Mouse (Mus musculus): ENCODE data around the gene Tmprss9. TPM values are rescaled to one million over a fixed set of nuclear protein-coding genes. Genes with fewer than 3 reads are reported as not detected.

Tmprss9 gene
- polyA plus RNA-seq, 1 experiment from 2014 or later: 0.07 TPM

DNA sequence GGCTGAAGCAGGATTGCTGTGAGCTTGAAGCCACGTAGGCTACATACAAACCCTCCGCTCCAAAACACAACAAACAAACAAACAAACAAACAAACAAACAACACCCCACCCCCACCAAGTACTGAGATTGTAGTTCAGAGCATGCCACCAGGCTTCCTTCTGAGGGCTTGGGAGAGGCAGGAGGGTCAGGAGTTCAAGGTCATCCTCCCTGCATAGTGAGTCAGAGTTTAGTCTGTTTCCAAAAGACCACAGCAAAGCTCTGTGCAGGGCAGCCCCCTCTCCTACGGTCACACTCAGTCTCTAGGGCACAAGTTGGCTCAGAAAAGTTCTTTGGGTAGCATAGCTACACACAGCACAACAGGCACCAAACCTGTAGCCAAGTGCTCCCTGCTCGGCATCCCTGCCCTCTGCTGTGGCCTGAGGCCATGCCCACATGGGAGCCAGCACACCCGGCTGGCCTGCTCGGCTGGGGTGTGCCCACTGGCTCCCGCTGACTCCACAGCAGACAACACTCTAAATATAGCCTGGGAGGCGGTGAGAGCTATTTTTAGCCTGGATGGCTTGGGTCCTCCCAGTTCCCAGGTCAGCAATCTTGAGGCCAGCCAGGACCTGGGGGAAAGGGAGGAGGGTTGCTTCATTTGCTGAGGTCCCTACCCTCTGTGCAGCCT, 68.8 kb downstream of the Tmprss9 start:
- Histone ChIP-seq H3K4me1 (peaks cover 83% of the 10 kb centered on the region), H3K4me2 (peak overlapping the region; percentile 72)
- peak; percentile 44 for ATAC-seq (ENCODE audit: extremely low read depth, insufficient number of reproducible peaks, low FRiP score, low TSS enrichment)

DNA sequence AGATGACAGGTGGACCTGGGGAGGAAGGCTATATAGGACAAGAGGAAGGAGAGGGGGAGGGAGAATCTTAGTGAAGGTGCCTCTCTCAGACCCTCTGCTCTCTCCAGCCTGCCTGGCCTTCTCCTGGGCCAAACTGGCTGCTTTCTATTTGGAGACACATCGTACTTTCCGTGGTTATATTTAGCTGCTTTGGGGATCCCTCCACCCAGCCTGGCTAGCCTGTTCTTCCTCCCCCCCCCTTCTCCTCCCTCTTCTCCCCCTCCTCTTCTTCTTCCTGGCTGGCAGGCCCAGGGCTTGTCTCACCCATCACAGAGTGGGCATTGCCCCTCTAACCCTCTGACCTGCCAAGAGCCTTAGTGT, 69.3 kb downstream of the Tmprss9 start:
- WGBS: 19% methylated on average over 2 of the region's 2 CpGs
- H3K9ac ChIP-seq: peak overlapping the region; percentile 86
- H3K4me2 ChIP-seq: peak overlapping the region; percentile 72
- H3K27me3 ChIP-seq (replicated peaks): 0 out of 2 replicates have a peak, but pooled peaks cover 9% of the 10 kb centered on the region
- H3K4me1 ChIP-seq: peaks cover 78% of the 10 kb centered on the region
- H3K27ac ChIP-seq (replicated peaks): peak overlapping the region; percentile 99
- peak overlapping the region; percentile 42; the same call in 1 of the 2 replicates for H3K4me3 ChIP-seq
- no peaks in the 10 kb centered on the region for H3K36me3 ChIP-seq
- H3K9me3 ChIP-seq: no peaks in the 10 kb centered on the region
- 0 out of 2 replicates have a peak, but pooled peaks have one; percentile 3 for ATAC-seq (ENCODE audit: extremely low read depth, insufficient number of reproducible peaks, low FRiP score, low TSS enrichment)

More for the DNA sequence above, 68.8 kb downstream of the Tmprss9 start:
- H3K4me3 ChIP-seq: peak overlapping the region; percentile 42
- 19% methylated on average over 8 of the region's 8 CpGs for WGBS
- no peaks in the 10 kb centered on the region for H3K36me3 ChIP-seq
- 0 out of 2 replicates have a peak, but pooled peaks cover 9% of the 10 kb centered on the region for H3K27me3 ChIP-seq (replicated peaks)
- H3K9me3 ChIP-seq: no peaks in the 10 kb centered on the region
- H3K9ac ChIP-seq: peak overlapping the region; percentile 86
- H3K27ac ChIP-seq (replicated peaks): peak overlapping the region; percentile 99

DNA sequence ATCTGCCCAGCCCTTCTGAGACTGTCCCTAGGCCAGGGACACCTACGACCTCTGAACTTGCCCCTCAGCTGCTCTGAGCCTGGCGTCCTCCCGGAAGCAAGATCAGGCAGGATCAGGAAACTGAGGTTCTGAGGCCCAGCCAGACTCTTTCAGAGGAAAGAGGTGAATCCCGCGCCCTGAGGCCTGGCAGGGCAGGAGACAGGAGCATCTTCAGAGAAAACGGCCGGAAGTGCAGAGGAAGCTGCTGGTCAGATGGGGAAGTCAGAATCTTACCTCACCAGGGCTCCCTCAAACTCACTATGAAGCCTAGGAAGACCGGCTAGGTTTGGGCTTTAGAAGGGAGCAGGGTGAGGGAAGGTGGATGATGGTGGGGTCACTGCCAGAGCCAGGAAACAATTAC, 71.3 kb downstream of the Tmprss9 start:
- no peak overlapping the region for H3K4me2 ChIP-seq
- H3K36me3 ChIP-seq: no peaks in the 10 kb centered on the region
- 0 out of 2 replicates have a peak overlapping the region, but pooled peaks have one; percentile 37 for H3K27ac ChIP-seq (replicated peaks)
- no peak overlapping the region for H3K4me3 ChIP-seq
- peak overlapping the region; percentile 54; the same call in 1 of the 2 replicates for H3K9ac ChIP-seq
- ATAC-seq (ENCODE audit: extremely low read depth, insufficient number of reproducible peaks, low FRiP score, low TSS enrichment): no peak
- 55% methylated on average over 8 of the region's 8 CpGs for WGBS
- H3K4me1 ChIP-seq: peaks cover 77% of the 10 kb centered on the region
- no peaks in the 10 kb centered on the region for H3K27me3 ChIP-seq (replicated peaks)
- H3K9me3 ChIP-seq: no peaks in the 10 kb centered on the region

DNA sequence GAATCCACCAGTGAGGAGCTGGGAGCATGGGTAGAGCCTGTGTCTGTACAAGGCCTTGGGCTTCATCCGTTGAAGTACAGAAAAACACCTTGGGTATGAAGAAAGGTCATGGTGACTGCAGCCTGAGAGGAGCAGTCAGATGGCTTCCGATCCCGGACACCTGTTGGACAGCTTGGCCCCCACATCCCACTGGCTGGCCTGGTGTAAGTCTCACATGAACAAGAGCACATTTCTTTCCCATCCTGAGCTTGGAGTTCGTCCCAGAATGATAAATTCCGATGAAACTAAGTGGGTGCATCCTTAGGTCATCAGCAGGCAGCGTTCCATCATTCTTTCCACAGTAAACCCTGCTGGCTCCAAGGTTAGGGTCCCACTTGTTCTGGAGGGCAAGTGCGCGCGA, 72.1 kb downstream of the Tmprss9 start:
- no peaks in the 10 kb centered on the region for H3K36me3 ChIP-seq
- H3K27me3 ChIP-seq (replicated peaks): no peaks in the 10 kb centered on the region
- H3K27ac ChIP-seq (replicated peaks): peak overlapping the region; percentile 63
- no peaks in the 10 kb centered on the region for H3K9me3 ChIP-seq
- peaks cover 77% of the 10 kb centered on the region for H3K4me1 ChIP-seq
- WGBS: 56% methylated on average over 9 of the region's 9 CpGs
- H3K9ac ChIP-seq: peak overlapping the region; percentile 47; the same call in 1 of the 2 replicates
- H3K4me3 ChIP-seq: no peak overlapping the region
- H3K4me2 ChIP-seq: no peak overlapping the region
- no peak for ATAC-seq (ENCODE audit: extremely low read depth, insufficient number of reproducible peaks, low FRiP score, low TSS enrichment)

DNA sequence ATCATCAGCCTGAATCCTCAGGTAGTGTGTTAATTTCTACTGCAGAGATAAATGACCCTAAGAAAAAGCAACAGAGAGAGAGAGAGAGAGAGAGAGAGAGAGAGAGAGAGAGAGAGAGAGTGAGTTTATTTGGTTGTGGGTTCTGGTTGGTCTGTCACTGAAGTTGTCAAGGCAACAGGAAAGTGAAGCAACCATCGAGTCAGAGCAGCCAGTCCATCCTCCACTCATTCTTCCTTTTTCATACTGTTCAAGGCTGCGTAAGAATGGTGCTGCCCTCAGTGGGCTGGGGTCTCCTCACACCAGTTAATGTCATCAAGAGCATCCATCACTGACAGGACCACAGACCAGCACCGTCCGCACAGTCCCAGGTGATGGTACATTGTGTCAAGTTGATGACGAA, 72.6 kb downstream of the Tmprss9 start:
- 87% methylated on average over 5 of the region's 5 CpGs for WGBS
- no peak overlapping the region for H3K27ac ChIP-seq (replicated peaks)
- no peak for ATAC-seq (ENCODE audit: extremely low read depth, insufficient number of reproducible peaks, low FRiP score, low TSS enrichment)

DNA sequence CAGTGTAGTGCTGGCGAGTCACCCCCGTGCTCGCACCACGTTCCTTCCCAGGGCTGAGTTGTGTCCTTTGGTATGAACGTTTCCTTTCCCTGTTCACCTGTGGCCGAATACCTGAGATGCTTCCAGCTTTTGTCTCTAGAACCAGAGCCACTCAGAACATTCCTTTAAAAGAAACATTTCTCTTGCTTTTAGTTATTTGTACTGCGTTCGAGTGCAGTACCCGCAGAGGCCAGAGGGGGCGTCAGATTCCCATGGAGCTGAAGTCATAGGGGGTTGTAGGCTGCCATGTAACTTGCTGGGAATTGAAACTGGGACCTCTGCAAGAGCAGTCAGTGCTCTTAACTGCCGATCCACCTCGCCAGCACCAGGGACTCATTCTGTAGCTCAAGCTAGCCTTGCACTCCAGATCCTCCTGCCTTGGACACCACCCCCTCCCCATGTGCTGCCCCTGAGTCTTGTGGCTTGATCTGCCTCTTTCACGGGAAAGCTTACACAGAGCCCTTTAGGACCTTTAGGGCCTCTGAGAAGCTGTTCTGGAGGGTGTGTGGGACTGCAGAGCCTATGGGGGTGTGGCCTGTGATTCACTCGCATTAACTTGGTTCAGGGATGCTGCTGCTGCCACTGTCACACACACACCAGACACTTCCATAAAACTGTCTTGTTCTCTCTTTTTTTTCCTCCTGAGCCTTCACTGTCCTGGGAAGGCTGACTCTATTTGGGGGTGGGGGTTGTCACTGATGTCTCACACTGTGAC, 75.2 kb downstream of the Tmprss9 start:
- Histone ChIP-seq H3K36me3 (no peaks in the 10 kb centered on the region), H3K4me2 (no peak overlapping the region), H3K9me3 (no peaks in the 10 kb centered on the region), H3K9ac (peak overlapping the region; percentile 44), H3K4me1 (peaks cover 54% of the 10 kb centered on the region), H3K4me3 (no peak overlapping the region), H3K27ac (replicated peaks) (peak overlapping the region; percentile 78), H3K27me3 (replicated peaks) (0 out of 2 replicates have a peak, but pooled peaks cover 10% of the 10 kb centered on the region)
- no peak for ATAC-seq (ENCODE audit: extremely low read depth, insufficient number of reproducible peaks, low FRiP score, low TSS enrichment)
- WGBS: 62% methylated on average over 14 of the region's 14 CpGs

More for the DNA sequence above, 72.6 kb downstream of the Tmprss9 start:
- H3K4me2 ChIP-seq: no peak overlapping the region
- H3K4me1 ChIP-seq: peaks cover 77% of the 10 kb centered on the region
- H3K36me3 ChIP-seq: no peaks in the 10 kb centered on the region
- H3K4me3 ChIP-seq: no peak overlapping the region
- H3K9ac ChIP-seq: no peak overlapping the region
- H3K9me3 ChIP-seq: no peaks in the 10 kb centered on the region
- H3K27me3 ChIP-seq (replicated peaks): no peaks in the 10 kb centered on the region

DNA sequence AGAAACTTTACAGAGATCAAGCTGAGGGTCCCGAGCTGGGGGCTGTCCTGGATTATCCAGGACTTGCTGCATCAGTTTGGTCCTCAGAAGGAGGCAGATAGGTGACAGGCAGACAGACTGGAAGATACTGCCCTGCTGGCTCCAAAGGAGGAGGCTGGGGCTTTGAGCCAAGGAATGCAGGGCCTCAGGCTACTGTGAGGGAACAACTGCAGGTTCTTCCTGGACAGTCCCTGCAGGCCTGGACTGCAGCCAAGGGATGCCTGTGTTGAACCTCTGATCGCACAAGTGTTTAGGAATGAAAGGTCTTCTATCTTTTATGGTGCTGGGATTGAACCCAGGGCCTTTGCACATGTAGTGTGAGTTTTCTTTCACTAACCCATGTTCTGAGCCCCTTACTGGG, 76.2 kb downstream of the Tmprss9 start:
- no peak overlapping the region for H3K4me2 ChIP-seq
- peak overlapping the region; percentile 44; the same call in 1 of the 2 replicates for H3K9ac ChIP-seq
- H3K4me1 ChIP-seq: peaks cover 47% of the 10 kb centered on the region
- no peak for ATAC-seq (ENCODE audit: extremely low read depth, insufficient number of reproducible peaks, low FRiP score, low TSS enrichment)
- no peaks in the 10 kb centered on the region for H3K9me3 ChIP-seq
- H3K36me3 ChIP-seq: no peaks in the 10 kb centered on the region
- H3K27ac ChIP-seq (replicated peaks): peak overlapping the region; percentile 78
- H3K4me3 ChIP-seq: no peak overlapping the region
- H3K27me3 ChIP-seq (replicated peaks): 0 out of 2 replicates have a peak, but pooled peaks cover 10% of the 10 kb centered on the region
- 7% methylated on average over 2 of the region's 2 CpGs for WGBS

DNA sequence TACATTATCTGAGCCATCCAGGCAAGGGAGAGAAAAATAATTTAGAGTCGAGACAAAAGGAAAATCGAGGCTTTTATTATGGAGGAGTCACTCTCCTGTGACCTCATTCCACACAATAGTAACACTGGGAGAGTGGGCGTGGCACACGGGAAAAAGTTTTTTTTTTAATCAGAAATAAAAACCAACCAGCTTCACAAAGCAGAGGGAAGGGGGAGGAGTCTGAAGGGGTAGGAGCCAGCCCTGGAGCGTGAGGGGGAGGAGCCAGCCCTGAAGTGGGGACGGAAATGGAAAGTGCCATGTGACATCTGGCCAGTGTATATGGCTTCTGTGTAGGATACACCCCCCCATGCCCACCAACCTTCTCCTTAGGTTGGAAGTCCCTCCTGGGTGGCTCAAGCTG, 76.9 kb downstream of the Tmprss9 start:
- H3K9me3 ChIP-seq: no peaks in the 10 kb centered on the region
- peaks cover 40% of the 10 kb centered on the region for H3K4me1 ChIP-seq
- H3K4me3 ChIP-seq: no peak overlapping the region
- H3K4me2 ChIP-seq: no peak overlapping the region
- WGBS: 23% methylated on average over 6 of the region's 6 CpGs
- 0 out of 2 replicates have a peak, but pooled peaks cover 10% of the 10 kb centered on the region for H3K27me3 ChIP-seq (replicated peaks)
- peak overlapping the region; percentile 78 for H3K27ac ChIP-seq (replicated peaks)
- peak; percentile 42; the same call in 1 of the 2 replicates for ATAC-seq (ENCODE audit: extremely low read depth, insufficient number of reproducible peaks, low FRiP score, low TSS enrichment)
- no peaks in the 10 kb centered on the region for H3K36me3 ChIP-seq
- H3K9ac ChIP-seq: no peak overlapping the region

DNA sequence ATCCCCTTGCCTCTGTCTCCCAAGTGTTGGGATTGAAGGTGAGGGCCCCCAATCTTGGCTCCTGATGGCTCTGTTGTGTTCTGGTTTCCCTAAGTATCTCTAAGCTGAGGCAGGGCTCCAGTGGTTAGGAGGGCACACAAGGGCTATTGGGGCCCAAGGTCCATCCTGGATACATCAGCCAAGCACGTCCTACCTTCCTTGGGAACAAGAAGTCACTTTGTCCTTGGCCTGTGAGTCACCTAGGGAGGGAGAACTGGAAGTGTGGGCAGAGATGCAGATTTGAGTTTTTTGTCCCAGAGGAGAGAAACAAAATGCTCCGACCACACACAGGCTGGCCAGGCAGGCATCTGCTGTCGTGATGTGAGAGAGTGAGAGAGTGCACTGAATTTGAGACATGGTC, 77.4 kb downstream of the Tmprss9 start:
- no peak for ATAC-seq (ENCODE audit: extremely low read depth, insufficient number of reproducible peaks, low FRiP score, low TSS enrichment)
- peak overlapping the region; percentile 24; the same call in 1 of the 2 replicates for H3K9ac ChIP-seq
- 0 out of 2 replicates have a peak, but pooled peaks cover 10% of the 10 kb centered on the region for H3K27me3 ChIP-seq (replicated peaks)
- H3K4me2 ChIP-seq: no peak overlapping the region
- H3K36me3 ChIP-seq: no peaks in the 10 kb centered on the region
- H3K4me1 ChIP-seq: peaks cover 35% of the 10 kb centered on the region
- no peaks in the 10 kb centered on the region for H3K9me3 ChIP-seq
- H3K27ac ChIP-seq (replicated peaks): peak overlapping the region; percentile 50
- H3K4me3 ChIP-seq: no peak overlapping the region
- 66% methylated on average over 3 of the region's 3 CpGs for WGBS
